ENCODE assay signal across 19 mouse cellular contexts in the genomic region with DNA sequence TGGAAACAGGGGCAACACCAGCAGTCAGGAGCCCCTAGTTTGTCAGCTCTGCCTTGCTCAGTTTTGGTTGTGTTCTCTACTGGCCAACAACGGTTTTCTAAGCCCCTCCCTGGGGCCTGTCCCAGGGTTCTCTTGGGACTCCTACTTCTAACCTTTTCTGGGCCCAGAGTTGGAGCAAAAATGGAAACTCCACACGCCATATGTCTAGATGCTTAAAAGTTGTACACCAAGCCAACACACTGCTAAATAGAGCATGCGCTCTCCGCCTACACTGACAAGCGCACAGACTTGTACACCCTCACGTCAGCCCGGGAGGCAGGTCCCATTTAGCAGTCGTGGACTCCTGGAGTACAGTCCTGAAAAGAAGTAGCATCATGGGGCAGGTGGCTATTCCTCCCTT. TPM values are rescaled to one million over a fixed set of nuclear protein-coding genes. Genes with fewer than 3 reads are reported as not detected.
DNase-seq lines count a peak whose midpoint lies in the region; ATAC-seq lines count a peak whose summit lies in the region.
"Had no signal": no experiment of that assay in that cellular context is flagged by ENCODE, and none has a peak within 500 bp of the region (broad histone marks: within the 10 kb centered on the region; RNA-seq: fewer than 3 reads in every experiment).

No protein-coding gene starts in this region.

- WGBS in hindbrain, embryonic 11.5 days, result 92% methylated on average over 8 of the region's 8 CpGs

- H3K9me3 ChIP-seq in hindbrain, embryonic 11.5 days (ENCODE audit: control insufficient read depth, low read length), result no peaks in the 10 kb centered on the region
- H3K9me3 ChIP-seq: heart, embryonic 13.5 days; limb, embryonic 13.5 days; liver, embryonic 15.5 days had no signal

- H3K27me3 ChIP-seq in hindbrain, embryonic 11.5 days (ENCODE audit: control insufficient read depth, insufficient read depth, low read length), result no peaks in the 10 kb centered on the region
- H3K27me3 ChIP-seq: limb, embryonic 13.5 days had no signal

- no peak overlapping the region for H3K4me2 ChIP-seq in hindbrain, embryonic 11.5 days (replicated peaks; ENCODE audit: low read depth, low read length)
- H3K4me2 ChIP-seq: heart, embryonic 13.5 days; limb, embryonic 13.5 days; liver, embryonic 15.5 days had no signal

- H3K4me1 ChIP-seq in hindbrain, embryonic 11.5 days (replicated peaks; ENCODE audit: control insufficient read depth, insufficient read depth, low read length), result no peaks in the 10 kb centered on the region
- H3K4me1 ChIP-seq: liver, embryonic 15.5 days had no signal

- DNase-seq in right cerebral cortex, adult 18-20 months, result peak; percentile 88
- DNase-seq in right cerebral cortex, postnatal 4 days, result no peak
- DNase-seq in layer of hippocampus, adult 9-10 months (ENCODE audit: low spot score), result peak; percentile 51
- peak; percentile 71 to 82 for DNase-seq in left cerebral cortex, postnatal 36 days (ENCODE audit: low spot score in 2 of 2)
- no peak for DNase-seq in gastrocnemius, adult 8-10 months (ENCODE audit: low spot score in 2 of 2)
- no peak for DNase-seq in kidney, adult 8-10 months
- no peak for DNase-seq in hindbrain, embryonic 11.5 days (ENCODE audit: low spot score)
- DNase-seq: adrenal gland, postnatal 36 days; cerebellum, adult 9-10 months; heart, postnatal 36 days; kidney, adult 2 months; kidney, postnatal 4 days; lung, postnatal 14 days had no signal

- no peak overlapping the region for H3K4me3 ChIP-seq in hindbrain, embryonic 11.5 days (ENCODE audit: low read depth, low read length)
- H3K4me3 ChIP-seq: heart, embryonic 13.5 days; limb, embryonic 13.5 days; liver, embryonic 15.5 days; megakaryocyte, embryonic 14.5 days had no signal

- no peaks in the 10 kb centered on the region for H3K36me3 ChIP-seq in hindbrain, embryonic 11.5 days (ENCODE audit: control insufficient read depth, insufficient read depth, low read length)
- H3K36me3 ChIP-seq: heart, embryonic 13.5 days; limb, embryonic 13.5 days; liver, embryonic 15.5 days had no signal

- ATAC-seq in hindbrain, embryonic 11.5 days (ENCODE audit: low FRiP score), result no peak
- ATAC-seq: midbrain, embryonic 16.5 days had no signal

- H3K9ac ChIP-seq in hindbrain, embryonic 11.5 days (ENCODE audit: low read depth, low read length), result no peak overlapping the region
- H3K9ac ChIP-seq: heart, embryonic 13.5 days; limb, embryonic 13.5 days; liver, embryonic 15.5 days had no signal

- intact Hi-C loops in left cerebral cortex, postnatal 36 days (cut with DNase I), result no loop called here

- H3K27ac ChIP-seq in hindbrain, embryonic 11.5 days (ENCODE audit: low read depth, low read length), result no peak overlapping the region
- H3K27ac ChIP-seq: heart, embryonic 13.5 days; limb, embryonic 13.5 days; liver, embryonic 15.5 days had no signal

RNA-seq across cellular contexts. Expression of a gene that starts 20.9 kb away (rescaled TPM):
- total RNA-seq in left cerebral cortex, postnatal 36 days (2021), result 1 to 10 TPM; 3.9 to 5.6 TPM
- total RNA-seq in gastrocnemius, adult 8-10 months (2022), result 1 to 10 TPM in 1 of 4 experiments, under 1 TPM in 1, not detected in 2; 0.27 to 1.3 TPM
- polyA plus RNA-seq in hindbrain, embryonic 11.5 days (2014; fragmentation: Nextera tagmentation; extraction: Ambion mirVana), result not detected in 2 replicates
- polyA plus RNA-seq: forebrain, embryonic 11.5 days had no signal

RNA-seq across cellular contexts. Expression of a gene that starts 45.4 kb away (rescaled TPM):
- 100 to 1,000 TPM; 130 to 162 TPM for total RNA-seq in left cerebral cortex, postnatal 36 days (2021)
- 10 to 100 TPM in 1 of 4 experiments, 1 to 10 TPM in 3; 5.9 to 11.0 (median 7.8) TPM for total RNA-seq in gastrocnemius, adult 8-10 months (2022)
- polyA plus RNA-seq in hindbrain, embryonic 11.5 days (2014; fragmentation: Nextera tagmentation; extraction: Ambion mirVana), result 2.0 and 3.6 TPM in 2 replicates
- polyA plus RNA-seq: liver, embryonic 15.5 days had no signal

Comparison
In these comparisons a context has a peak if more than half of its experiments do, and no peak if none do; other contexts are left out.
1. DNase-seq: peak in right cerebral cortex, adult 18-20 months (single experiment), layer of hippocampus, adult 9-10 months (single experiment) and left cerebral cortex, postnatal 36 days (2 of 2); none in right cerebral cortex, postnatal 4 days (single experiment), gastrocnemius, adult 8-10 months (0 of 2), kidney, adult 8-10 months (0 of 2) and hindbrain, embryonic 11.5 days (single experiment).
2. RNA of a gene that starts 45.4 kb away (total RNA-seq): 130 to 162 TPM in left cerebral cortex, postnatal 36 days; 5.9 to 11.0 TPM in gastrocnemius, adult 8-10 months; every median in the first group is over 10 times any median in the second.